8 mouse cellular contexts compared by ENCODE assay signal in the genomic region with DNA sequence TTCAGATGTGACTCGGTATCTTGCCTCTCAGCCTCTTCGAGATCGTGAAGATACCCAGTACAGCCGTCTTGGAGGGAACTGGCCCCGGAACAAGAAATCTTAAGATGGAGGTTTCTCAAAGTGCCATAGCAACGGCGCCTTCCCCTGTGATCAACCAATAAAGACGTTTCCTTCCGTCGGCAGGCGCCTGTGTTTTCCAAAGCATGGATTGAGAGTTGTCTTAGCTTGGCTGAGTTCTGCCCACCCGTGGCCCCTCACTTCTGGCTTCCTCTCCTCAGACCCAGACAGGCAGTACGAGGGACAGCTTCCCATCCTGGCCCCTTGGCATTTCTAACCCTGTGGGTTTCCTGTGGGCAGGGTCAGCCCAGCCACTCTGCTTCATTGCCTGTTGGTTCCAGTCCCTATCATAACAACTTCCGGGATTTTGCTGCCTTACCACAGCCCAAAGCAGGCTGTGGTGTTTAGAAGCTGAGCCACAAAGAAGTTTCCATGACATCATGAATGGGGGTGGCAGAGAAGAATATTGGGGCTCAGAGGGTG. TPM values are rescaled to one million over a fixed set of nuclear protein-coding genes. Genes with fewer than 3 reads are reported as not detected.
DNase-seq lines count a peak whose midpoint lies in the region; ATAC-seq and TF ChIP-seq lines count a peak whose summit lies in the region.

No protein-coding gene starts in this region.

- peak overlapping the region; percentile 80 for H3K4me3 ChIP-seq in testis, adult 2 months (ENCODE audit: control insufficient read depth, low read depth, low read length)
- no peak overlapping the region; the same call in 1 of the 2 replicates for H3K4me3 ChIP-seq in heart, embryonic 16.5 days (ENCODE audit: low read length)
- no peak overlapping the region for H3K4me3 ChIP-seq in gastrocnemius, adult 2 months

- peak; percentile 25; the same call in 1 of the 2 replicates for TF ChIP-seq POLR2A in testis, adult 2 months (IDR thresholded peaks at IDR 0.05; ENCODE audit: control insufficient read depth, low read depth, low read length)

- H3K27me3 ChIP-seq in testis, adult 2 months (ENCODE audit: control insufficient read depth, insufficient read depth, low read length), result no peaks in the 10 kb centered on the region
- H3K27me3 ChIP-seq in heart, embryonic 16.5 days (ENCODE audit: control insufficient read depth, insufficient read depth, low read length), result no peaks in the 10 kb centered on the region

- no peak for DNase-seq in testis, postnatal 14 days (ENCODE audit: low spot score)
- peak; percentile 72 for DNase-seq in lung, postnatal 36 days
- DNase-seq in thymus, postnatal 36 days, result peak; percentile 83 to 90
- no peak for DNase-seq in gastrocnemius, adult 2 months
- DNase-seq in embryo, embryonic 10 days (ENCODE audit: low spot score), result no peak
- no peak for DNase-seq in embryo, embryonic 11 days

- H3K9me3 ChIP-seq in heart, embryonic 16.5 days (replicated peaks; ENCODE audit: control insufficient read depth, low read length), result no peaks in the 10 kb centered on the region

- ATAC-seq in heart, embryonic 16.5 days (replicated peaks; ENCODE audit: extremely low read depth, insufficient read depth, low FRiP score), result peak; percentile 66

- peak overlapping the region; percentile 44 for H3K27ac ChIP-seq in testis, adult 2 months (ENCODE audit: control insufficient read depth, insufficient read depth, low read depth, low read length)
- peak overlapping the region; percentile 6 for H3K27ac ChIP-seq in heart, embryonic 16.5 days (ENCODE audit: low read length)
- H3K27ac ChIP-seq in gastrocnemius, adult 2 months, result no peak overlapping the region

- peak overlapping the region; percentile 41 for H3K4me2 ChIP-seq in heart, embryonic 16.5 days (ENCODE audit: low read depth, low read length)

- no peaks in the 10 kb centered on the region for H3K36me3 ChIP-seq in testis, adult 2 months (ENCODE audit: control insufficient read depth, insufficient read depth, low read length)
- H3K36me3 ChIP-seq in heart, embryonic 16.5 days (ENCODE audit: control insufficient read depth, insufficient read depth), result no peaks in the 10 kb centered on the region

- intact Hi-C loops in gastrocnemius, adult 2 months (cut with DNase I), result no loop called here

- 44% methylated on average over 14 of the region's 14 CpGs for WGBS in heart, embryonic 16.5 days

- peaks cover 15% of the 10 kb centered on the region for H3K4me1 ChIP-seq in testis, adult 2 months (ENCODE audit: control insufficient read depth, insufficient read depth, low read length)
- H3K4me1 ChIP-seq in heart, embryonic 16.5 days (ENCODE audit: control insufficient read depth, insufficient read depth, low read length), result no peaks in the 10 kb centered on the region

- no peak for TF ChIP-seq CTCF in testis, adult 2 months (IDR thresholded peaks at IDR 0.05; ENCODE audit: control insufficient read depth, insufficient read depth, insufficient replicate concordance, low read depth, low read length)
- TF ChIP-seq CTCF in gastrocnemius, adult 2 months (IDR thresholded peaks at IDR 0.05), result no peak

- H3K9ac ChIP-seq in heart, embryonic 16.5 days (ENCODE audit: low read length), result no peak overlapping the region

RNA-seq across cellular contexts. Expression of gene Cd3d, which starts 4.7 kb away (rescaled TPM):
- 49.4 and 55.3 TPM in 2 replicates for polyA plus RNA-seq in testis, adult 2 months (2012; rRNA removed)
- 11.7 and 30.7 TPM in 2 replicates for polyA plus RNA-seq in heart, embryonic 16.5 days (2015; fragmentation: Nextera tagmentation; extraction: Ambion mirVana)
- not detected for total RNA-seq in gastrocnemius, adult 2 months (2021)

RNA-seq across cellular contexts. Expression of gene Cd3g, which starts 6.1 kb away (rescaled TPM):
- not detected in 2 replicates for polyA plus RNA-seq in testis, adult 2 months (2012; rRNA removed)
- polyA plus RNA-seq in heart, embryonic 16.5 days (2015; fragmentation: Nextera tagmentation; extraction: Ambion mirVana), result 37.6 and 99.6 TPM in 2 replicates
- total RNA-seq in gastrocnemius, adult 2 months (2021), result not detected

RNA-seq across cellular contexts. Expression of gene Ube4a, which starts 20.9 kb away (rescaled TPM):
- polyA plus RNA-seq in testis, adult 2 months (2012; rRNA removed), result 11.5 and 16.6 TPM in 2 replicates
- 16.8 and 17.7 TPM in 2 replicates for polyA plus RNA-seq in heart, embryonic 16.5 days (2015; fragmentation: Nextera tagmentation; extraction: Ambion mirVana)
- total RNA-seq in gastrocnemius, adult 2 months (2021), result 10 to 100 TPM; 40.7 to 48.2 TPM

RNA-seq across cellular contexts. Expression of gene Cd3e, which starts 23.1 kb away (rescaled TPM):
- 0.07 and 0.43 TPM in 2 replicates for polyA plus RNA-seq in testis, adult 2 months (2012; rRNA removed)
- polyA plus RNA-seq in heart, embryonic 16.5 days (2015; fragmentation: Nextera tagmentation; extraction: Ambion mirVana), result 25.0 and 71.7 TPM in 2 replicates
- total RNA-seq in gastrocnemius, adult 2 months (2021), result not detected

RNA-seq across cellular contexts. Expression of gene Mpzl2, which starts 53.3 kb away (rescaled TPM):
- polyA plus RNA-seq in testis, adult 2 months (2012; rRNA removed), result 0.65 and 1.7 TPM in 2 replicates
- 4.2 and 6.1 TPM in 2 replicates for polyA plus RNA-seq in heart, embryonic 16.5 days (2015; fragmentation: Nextera tagmentation; extraction: Ambion mirVana)
- under 1 TPM; 0.31 TPM for total RNA-seq in gastrocnemius, adult 2 months (2021)

Comparison
In these comparisons a context has a peak if more than half of its experiments do, and no peak if none do; other contexts are left out.
1. DNase-seq: peak in lung, postnatal 36 days (single experiment) and thymus, postnatal 36 days (2 of 2); none in testis, postnatal 14 days (single experiment), gastrocnemius, adult 2 months (single experiment), embryo, embryonic 10 days (single experiment) and embryo, embryonic 11 days (single experiment).
2. RNA of gene Cd3g, which starts 6.1 kb away (polyA plus RNA-seq): 37.6 to 99.6 TPM in heart, embryonic 16.5 days; not detected in testis, adult 2 months; every median in the first group is over 10 times any median in the second.